Mouse (Mus musculus) spleen, adult 12 weeks (tissue): ENCODE data around the gene Emc6.

Experiments
- DNase-seq: peaks from one replicate; pipeline ENCODE4 v3.0.0; 2022; ENCODE audit warnings: low spot score

Emc6 gene

GRCm38 (mm10) chr11:73176186-73176585 is 651 bp downstream of the Emc6 start:
- DNase-seq, result no peak

- DNase-seq, result no peak
These were observed 1.2 kb downstream of the Emc6 start for GRCm38 (mm10) chr11:73175612-73176011.

GRCm38 (mm10) chr11:73172186-73172585 is 4.7 kb downstream of the Emc6 start:
- DNase-seq, result no peak

GRCm38 (mm10) chr11:73169231-73169630 is 7.6 kb downstream of the Emc6 start:
- peak; percentile 11 for DNase-seq

GRCm38 (mm10) chr11:73168576-73168975 is 8.3 kb downstream of the Emc6 start:
- no peak for DNase-seq

GRCm38 (mm10) chr11:73168071-73168470 is 8.8 kb downstream of the Emc6 start:
- no peak for DNase-seq

- DNase-seq, result no peak
These were observed 14.6 kb downstream of the Emc6 start for GRCm38 (mm10) chr11:73162284-73162683.

GRCm38 (mm10) chr11:73161616-73162015 is 15.2 kb downstream of the Emc6 start:
- no peak for DNase-seq

- DNase-seq, result no peak
These were observed 16.0 kb downstream of the Emc6 start for GRCm38 (mm10) chr11:73160811-73161200.

- no peak for DNase-seq
These were observed 16.7 kb downstream of the Emc6 start, which contains the start of gene P2rx5 for GRCm38 (mm10) chr11:73159957-73160810. Gene P2rx5, plus strand, starts transcription at chr11:73160421.

- no peak for DNase-seq
These were observed 21.8 kb downstream of the Emc6 start for GRCm38 (mm10) chr11:73155071-73155470.

- no peak for DNase-seq
These were observed 28.6 kb downstream of the Emc6 start for GRCm38 (mm10) chr11:73148209-73148608.

- DNase-seq, result no peak
These were observed 29.9 kb downstream of the Emc6 start for GRCm38 (mm10) chr11:73146975-73147365.

- DNase-seq, result no peak
These were observed 30.5 kb downstream of the Emc6 start for GRCm38 (mm10) chr11:73146026-73146974.

- no peak for DNase-seq
These were observed 32.6 kb downstream of the Emc6 start for GRCm38 (mm10) chr11:73144261-73144681.

GRCm38 (mm10) chr11:73137591-73138501 is 39.0 kb downstream of the Emc6 start, which contains the start of gene Haspin:
Gene Haspin, minus strand, starts transcription at chr11:73138294.
- peak; percentile 89 for DNase-seq

GRCm38 (mm10) chr11:73137116-73137515 is 39.7 kb downstream of the Emc6 start:
- DNase-seq, result no peak

GRCm38 (mm10) chr11:73136587-73136986 is 40.2 kb downstream of the Emc6 start:
- no peak for DNase-seq

GRCm38 (mm10) chr11:73134222-73134621 is 42.6 kb downstream of the Emc6 start:
- DNase-seq, result no peak

GRCm38 (mm10) chr11:73132999-73133398 is 43.8 kb downstream of the Emc6 start:
- DNase-seq, result no peak

- DNase-seq, result no peak
These were observed 45.8 kb downstream of the Emc6 start for GRCm38 (mm10) chr11:73131020-73131419.

- DNase-seq, result no peak
These were observed 50.3 kb downstream of the Emc6 start for GRCm38 (mm10) chr11:73126495-73126894.
